In the genomic region with DNA sequence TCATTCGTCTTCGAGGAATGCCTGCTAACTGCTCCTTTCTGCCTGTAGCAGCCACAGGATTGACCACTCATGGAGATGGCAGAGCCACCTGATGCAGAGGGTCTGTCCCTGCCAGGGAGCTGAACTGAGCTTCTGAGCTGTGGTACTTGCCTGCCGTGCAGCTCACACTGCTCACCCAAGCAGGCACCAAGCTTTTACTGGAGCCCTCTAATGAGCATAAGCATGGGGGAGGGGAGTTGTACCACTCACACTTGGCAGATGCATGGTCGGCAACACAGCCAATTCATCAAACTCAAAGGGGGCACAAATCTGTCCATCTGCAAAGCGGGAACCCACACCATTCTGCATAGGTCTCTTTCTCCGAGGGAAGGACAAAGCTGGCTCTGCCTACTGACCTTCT, we compare ENCODE assay signal across 12 mouse cellular contexts.
"Had no signal": no experiment of that assay in that cellular context is flagged by ENCODE, and none has a peak within 500 bp of the region (broad histone marks: within the 10 kb centered on the region; RNA-seq: fewer than 3 reads in every experiment).

No protein-coding gene starts in this region.

- H3K9me3 ChIP-seq: limb, embryonic 15.5 days; liver, embryonic 12.5 days; midbrain, embryonic 10.5 days; neural tube, embryonic 12.5 days had no signal

- DNase-seq: kidney, postnatal 14 days; lung, embryonic 14.5 days; lung, postnatal 10 days; lung, postnatal 4 days; midbrain, embryonic 14.5 days; right cerebral cortex, postnatal 14 days; thymus, postnatal 14 days had no signal

- H3K9ac ChIP-seq: limb, embryonic 15.5 days; liver, embryonic 12.5 days; lung, embryonic 14.5 days; neural tube, embryonic 12.5 days had no signal

- H3K4me2 ChIP-seq: limb, embryonic 15.5 days; liver, embryonic 12.5 days; lung, embryonic 14.5 days; neural tube, embryonic 12.5 days had no signal

- ATAC-seq: liver, embryonic 12.5 days had no signal

- H3K4me1 ChIP-seq: limb, embryonic 15.5 days; liver, embryonic 12.5 days had no signal

- H3K36me3 ChIP-seq: limb, embryonic 15.5 days; liver, embryonic 12.5 days; midbrain, embryonic 10.5 days; neural tube, embryonic 12.5 days had no signal

- H3K4me3 ChIP-seq: left cerebral cortex, adult 2 months; limb, embryonic 15.5 days; liver, embryonic 12.5 days; midbrain, embryonic 10.5 days; neural tube, embryonic 12.5 days had no signal

- H3K27ac ChIP-seq: left cerebral cortex, adult 2 months; limb, embryonic 15.5 days; liver, embryonic 12.5 days; midbrain, embryonic 10.5 days; neural tube, embryonic 12.5 days had no signal

- H3K27me3 ChIP-seq: limb, embryonic 15.5 days; neural tube, embryonic 12.5 days had no signal
